Mouse (Mus musculus): ENCODE results near the gene Ptprm.

DNA sequence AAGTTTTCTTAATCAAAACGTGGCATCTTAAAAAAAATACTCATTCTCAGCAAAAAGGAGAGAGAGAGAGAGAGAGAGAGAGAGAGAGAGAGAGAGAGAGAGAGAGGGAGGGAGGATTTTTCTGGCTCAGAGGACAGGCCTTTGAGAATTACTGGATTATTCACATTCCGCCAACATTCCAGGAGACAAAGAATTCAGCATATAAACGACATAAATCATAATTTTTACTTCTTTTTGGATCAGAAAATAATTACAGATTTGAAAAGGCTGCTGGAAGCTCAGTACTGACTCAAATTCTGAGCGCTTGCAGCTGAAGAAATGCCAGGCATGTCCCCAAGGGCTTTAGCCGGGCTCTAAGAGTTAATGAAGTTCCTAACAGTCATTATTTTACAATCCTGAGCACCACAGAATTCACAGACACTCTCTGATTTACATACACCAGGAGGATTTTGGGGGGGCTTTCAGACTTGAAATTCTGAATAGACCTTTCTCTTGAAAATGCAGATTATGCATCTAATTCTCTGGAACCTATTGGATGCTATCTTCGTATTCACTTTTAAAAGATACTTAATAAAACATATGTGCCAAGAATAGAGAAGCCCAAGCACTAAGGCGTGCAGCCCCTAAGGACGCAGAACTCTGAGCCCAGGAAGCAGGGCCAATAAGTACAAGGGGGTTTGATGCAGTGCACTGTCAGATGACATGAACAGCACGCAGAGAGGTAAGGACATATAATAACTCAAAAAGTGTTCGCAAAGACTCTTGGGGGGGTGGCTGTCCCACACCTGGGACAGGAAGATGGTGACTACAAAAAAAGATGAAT is 112.1 kb downstream of the Ptprm start:
- TF ChIP-seq EP300 (IDR thresholded peaks at IDR 0.05; ENCODE audit: low read depth), result no peak
- no peak for TF ChIP-seq CTCF (IDR thresholded peaks at IDR 0.05; ENCODE audit: low read depth)
